Mouse (Mus musculus): ENCODE results near the gene Ankib1. TPM values are rescaled to one million over a fixed set of nuclear protein-coding genes. Genes with fewer than 3 reads are reported as not detected.

Ankib1 gene
- 4.8 and 19.7 TPM in 2 replicates for polyA plus RNA-seq (2012; ENCODE audit: low replicate concordance)

GRCm38 (mm10) chr5:3802433-3803291, at the start of gene Ankib1, which contains the start of gene Krit1:
Gene Ankib1 (minus strand): TSS chr5:3802925.
Gene Krit1 (plus strand): TSS chr5:3803184.

GRCm38 (mm10) chr5:3845026-3845425, 42.3 kb upstream of the Ankib1 start, which contains the start of gene Lrrd1:
Gene Lrrd1 (plus strand): TSS chr5:3845173.

GRCm38 (mm10) chr5:3657085-3657484, 145.6 kb downstream of the Ankib1 start, which contains the start of gene Gatad1:
Gene Gatad1 (minus strand): TSS chr5:3657185.

GRCm38 (mm10) chr5:3650881-3651280, 151.8 kb downstream of the Ankib1 start, which contains the start of gene Tmbim7:
Gene Tmbim7 (plus strand): TSS chr5:3651181.

Other genes starting within 250 kb of the Ankib1 start
- 0.10 and 0.63 TPM in 2 replicates for gene 1700109H08Rik, start 231.4 kb downstream of the Ankib1 start, polyA plus RNA-seq (2012; ENCODE audit: low replicate concordance)
- gene Pex1, start 206.9 kb downstream of the Ankib1 start, polyA plus RNA-seq (2012; ENCODE audit: low replicate concordance) = 1.9 and 2.6 TPM in 2 replicates
- gene Rbm48, start 206.3 kb downstream of the Ankib1 start, polyA plus RNA-seq (2012; ENCODE audit: low replicate concordance) = 1.9 and 3.7 TPM in 2 replicates
- not detected in 2 replicates for gene Tmbim7, start 151.7 kb downstream of the Ankib1 start, polyA plus RNA-seq (2012; ENCODE audit: low replicate concordance)
- gene Gatad1, start 145.7 kb downstream of the Ankib1 start, polyA plus RNA-seq (2012; ENCODE audit: low replicate concordance) = 48.6 and 50.2 TPM in 2 replicates
- 2.3 and 6.3 TPM in 2 replicates for gene Krit1, start 259 bp upstream of the Ankib1 start, polyA plus RNA-seq (2012; ENCODE audit: low replicate concordance)
- gene Lrrd1, start 42.2 kb upstream of the Ankib1 start, polyA plus RNA-seq (2012; ENCODE audit: low replicate concordance) = 0.06 TPM in 1 of 2 replicates, not detected in the other
- 0.27 and 0.28 TPM in 2 replicates for gene Mterf1a, start 91.0 kb upstream of the Ankib1 start, polyA plus RNA-seq (2012; ENCODE audit: low replicate concordance)
- gene Akap9, start 125.1 kb upstream of the Ankib1 start, polyA plus RNA-seq (2012; ENCODE audit: low replicate concordance) = 34.6 and 37.0 TPM in 2 replicates

All from leukemia stem cell, adult 10-12 weeks (primary cell).